Mouse (Mus musculus) MEL (cell line): ENCODE measurements around the gene Tsga13. TPM values are rescaled to one million over a fixed set of nuclear protein-coding genes. Genes with fewer than 3 reads are reported as not detected.

Experiments
- DNase-seq: peaks from one replicate; pipeline ENCODE4 v3.0.0; 2011; ENCODE audit warnings: low read depth, low spot score
- H3K27ac ChIP-seq: 2 replicates; pipeline ENCODE4 v1.5.1; 2012; ENCODE audit warnings: low read depth, mild to moderate bottlenecking, control low read depth, low read length, moderate library complexity; ENCODE audit not compliant: control insufficient read depth
- H3K27me3 ChIP-seq, 2 experiments: fragments of 150-350 bp in 1 of 2; sonication (generic) in 1 of 2; 2 replicates each; pipeline ENCODE4 v1.6.1; 2012; ENCODE audit warnings: low read length in 2 of 2, mild to moderate bottlenecking in 2 of 2, improper control_type of control experiment in 1 of 2, moderate library complexity in 1 of 2; ENCODE audit not compliant: insufficient read depth in 2 of 2, control insufficient read depth in 1 of 2
- H3K36me3 ChIP-seq, 2 experiments: 2 replicates each; pipeline ENCODE4 v1.6.1; 2012 to 2014; ENCODE audit warnings: low read length in 2 of 2, improper control_type of control experiment in 1 of 2, inconsistent platforms in 1 of 2, mild to moderate bottlenecking in 1 of 2; ENCODE audit not compliant: insufficient read depth in 2 of 2, control insufficient read depth in 1 of 2
- H3K4me1 ChIP-seq, 2 experiments: fragments of 150-350 bp in 1 of 2; sonication (generic) in 1 of 2; 2 replicates each; pipeline ENCODE4 v1.6.1; 2012; ENCODE audit warnings: low read length in 2 of 2, improper control_type of control experiment in 1 of 2, mild to moderate bottlenecking in 1 of 2; ENCODE audit not compliant: insufficient read depth in 2 of 2, control insufficient read depth in 1 of 2
- H3K4me3 ChIP-seq, 2 experiments: fragments of 150-350 bp in 1 of 2; sonication (generic) in 1 of 2; 2 replicates each; pipeline ENCODE4 v1.5.1; 2012; ENCODE audit warnings: low read depth in 2 of 2, low read length in 2 of 2, mild to moderate bottlenecking in 2 of 2, moderate library complexity in 2 of 2, control low read depth in 1 of 2, improper control_type of control experiment in 1 of 2; ENCODE audit not compliant: control insufficient read depth in 1 of 2, insufficient read depth in 1 of 2
- H3K79me2 ChIP-seq: 2 replicates; pipeline ENCODE4 v1.6.1; 2012; ENCODE audit warnings: mild to moderate bottlenecking, low read length, moderate library complexity; ENCODE audit not compliant: control insufficient read depth, poor library complexity, insufficient read depth
- H3K9ac ChIP-seq: 2 replicates; pipeline ENCODE4 v1.6.1; 2012; ENCODE audit warnings: low read depth, mild to moderate bottlenecking, control low read depth, low read length, moderate library complexity; ENCODE audit not compliant: control insufficient read depth, poor library complexity, severe bottlenecking
- H3K9me3 ChIP-seq: fragments of 150-350 bp; sonication (generic); replicated peaks from 2 replicates; pipeline ENCODE4 v1.6.1; 2012; ENCODE audit warnings: mild to moderate bottlenecking, low read length, improper control_type of control experiment, moderate library complexity; ENCODE audit not compliant: insufficient read depth
- BHLHE40 ChIP-seq: IDR thresholded peaks from 2 replicates; pipeline ENCODE4 v1.6.1; 2012; ENCODE audit warnings: low read depth, mild to moderate bottlenecking, inconsistent platforms, low read length, improper control_type of control experiment, borderline replicate concordance
- CHD1 ChIP-seq: IDR thresholded peaks from 2 replicates; pipeline ENCODE4 v1.6.1; 2012; ENCODE audit warnings: low read depth, mild to moderate bottlenecking, inconsistent platforms, low read length, improper control_type of control experiment
- CHD2 ChIP-seq: IDR thresholded peaks from 2 replicates; pipeline ENCODE4 v1.6.1; 2011; ENCODE audit warnings: low read length, improper control_type of control experiment
- CTCF ChIP-seq, 3 experiments: IDR thresholded peaks in 2 of 3; conservative IDR thresholded peaks in 1 of 3; 2 replicates each; pipeline ENCODE4 v1.5.1; 2011 to 2012; ENCODE audit warnings: low read length in 3 of 3, low read depth in 2 of 3, mild to moderate bottlenecking in 2 of 3, improper control_type of control experiment in 1 of 3, inconsistent platforms in 1 of 3, mixed read lengths in 1 of 3, moderate library complexity in 1 of 3; ENCODE audit not compliant: control insufficient read depth in 1 of 3, insufficient read depth in 1 of 3, poor library complexity in 1 of 3, severe bottlenecking in 1 of 3
- ELF1 ChIP-seq: IDR thresholded peaks from 2 replicates; pipeline ENCODE4 v1.6.1; 2014; ENCODE audit warnings: low read depth, mild to moderate bottlenecking, inconsistent platforms, low read length, improper control_type of control experiment, moderate library complexity
- EP300 ChIP-seq, 2 experiments: IDR thresholded peaks; 2 replicates each; pipeline ENCODE4 v1.6.1; 2011; ENCODE audit warnings: improper control_type of control experiment in 2 of 2, low read length in 2 of 2, low read depth in 1 of 2, mild to moderate bottlenecking in 1 of 2
- ETS1 ChIP-seq: IDR thresholded peaks from 2 replicates; pipeline ENCODE4 v1.6.1; 2012; ENCODE audit warnings: low read depth, mild to moderate bottlenecking, inconsistent platforms, low read length, improper control_type of control experiment, moderate library complexity
- GATA1 ChIP-seq: IDR thresholded peaks from 2 replicates; pipeline ENCODE4 v1.6.1; 2011; ENCODE audit warnings: low read depth, low read length, improper control_type of control experiment
- HCFC1 ChIP-seq: IDR thresholded peaks from 2 replicates; pipeline ENCODE4 v1.6.1; 2012; ENCODE audit warnings: low read depth, mild to moderate bottlenecking, inconsistent platforms, low read length, improper control_type of control experiment, moderate library complexity
- JUND ChIP-seq: IDR thresholded peaks from 2 replicates; pipeline ENCODE4 v1.6.1; 2011; ENCODE audit warnings: low read depth, mild to moderate bottlenecking, improper control_type of control experiment, low read length
- MAX ChIP-seq: IDR thresholded peaks from 2 replicates; pipeline ENCODE4 v1.6.1; 2011; ENCODE audit warnings: low read length, improper control_type of control experiment
- MEF2A ChIP-seq: IDR thresholded peaks from 2 replicates; pipeline ENCODE4 v1.6.1; 2014; ENCODE audit warnings: low read depth, mild to moderate bottlenecking, inconsistent platforms, low read length, improper control_type of control experiment; ENCODE audit not compliant: poor library complexity, insufficient replicate concordance, severe bottlenecking; ENCODE audit errors: extremely low read depth
- MXI1 ChIP-seq: IDR thresholded peaks from 2 replicates; pipeline ENCODE4 v1.6.1; 2011; ENCODE audit warnings: mild to moderate bottlenecking, low read depth, low read length, improper control_type of control experiment
- MYB ChIP-seq: IDR thresholded peaks from 2 replicates; pipeline ENCODE4 v1.6.1; 2011; ENCODE audit warnings: mild to moderate bottlenecking, low read depth, low read length, improper control_type of control experiment
- NELFE ChIP-seq: IDR thresholded peaks from 2 replicates; pipeline ENCODE4 v1.6.1; 2011; ENCODE audit warnings: low read depth, low read length, improper control_type of control experiment
- NRF1 ChIP-seq: IDR thresholded peaks from 2 replicates; pipeline ENCODE4 v1.6.1; 2014; ENCODE audit warnings: low read depth, mild to moderate bottlenecking, inconsistent platforms, low read length, improper control_type of control experiment, moderate library complexity; ENCODE audit not compliant: poor library complexity, insufficient read depth, severe bottlenecking
- SIN3A ChIP-seq: IDR thresholded peaks from 2 replicates; pipeline ENCODE4 v1.6.1; 2012; ENCODE audit warnings: low read length, improper control_type of control experiment, inconsistent platforms
- TBP ChIP-seq: IDR thresholded peaks from 2 replicates; pipeline ENCODE4 v1.8.0; 2011; ENCODE audit warnings: low read depth, low read length, improper control_type of control experiment
- UBTF ChIP-seq: IDR thresholded peaks from 2 replicates; pipeline ENCODE4 v1.6.1; 2012; ENCODE audit warnings: low read depth, mild to moderate bottlenecking, inconsistent platforms, low read length, improper control_type of control experiment, moderate library complexity, borderline replicate concordance; ENCODE audit not compliant: insufficient read depth
- USF2 ChIP-seq, 2 experiments: IDR thresholded peaks; 2 replicates each; pipeline ENCODE4 v1.6.1; 2011 to 2012; ENCODE audit warnings: improper control_type of control experiment in 2 of 2, low read length in 2 of 2, borderline replicate concordance in 1 of 2, inconsistent platforms in 1 of 2, low read depth in 1 of 2, mild to moderate bottlenecking in 1 of 2; ENCODE audit not compliant: insufficient read depth in 1 of 2
- ZC3H11A ChIP-seq: IDR thresholded peaks from 2 replicates; pipeline ENCODE4 v1.6.1; 2012; ENCODE audit warnings: low read depth, mild to moderate bottlenecking, inconsistent platforms, low read length, improper control_type of control experiment
- polyA plus RNA-seq, 2 experiments: library from polyadenylated mRNA; stranded (reverse) in 1 of 2; unstranded in 1 of 2; fragments of >175 nt in 1 of 2; fragments of >200 nt in 1 of 2; gene quantifications; 2 replicates each; pipeline versions ENCODE4 v1.2.1 to v1.2.4; 2012; ENCODE audit warnings: low replicate concordance in 2 of 2, low read depth in 1 of 2; ENCODE audit not compliant: insufficient read length in 2 of 2, insufficient read depth in 1 of 2, missing spikeins in 1 of 2
- total RNA-seq: library from RNA; depleted of rRNA; stranded (reverse); fragments of 300-350 nt; gene quantifications from 2 replicates; pipeline ENCODE4 v1.2.3, GENCODE M21; 2012

Gene Tsga13
- total and polyA plus RNA-seq, 3 experiments, result not detected

GRCm38 (mm10) chr6:30957784-30958735 is 42.7 kb upstream of the Tsga13 start:
- Histone ChIP-seq H3K9ac (no peak overlapping the region), H3K27me3 (peaks cover 2 to 14% of the 10 kb centered on the region in 2 experiments), H3K4me3 (no peak overlapping the region), H3K9me3 (no peaks in the 10 kb centered on the region), H3K79me2 (no peaks in the 10 kb centered on the region), H3K4me1 (no peaks in the 10 kb centered on the region), H3K36me3 (no peaks in the 10 kb centered on the region), H3K27ac (no peak overlapping the region)
- TF ChIP-seq USF2 (IDR thresholded peaks at IDR 0.05; ENCODE audit: borderline replicate concordance in 1 of 2, insufficient read depth in 1 of 2, low read depth in 1 of 2, low read length in 2 of 2) (no peak), CHD1 (no peak), UBTF (no peak), HCFC1 (no peak), NRF1 (no peak), EP300 (IDR thresholded peaks at IDR 0.05; ENCODE audit: low read depth in 1 of 2, low read length in 2 of 2) (no peak), CHD2 (no peak), GATA1 (no peak), ETS1 (no peak), MAX (no peak), BHLHE40 (no peak), ELF1 (no peak), MEF2A (no peak), MYB (no peak), NELFE (no peak), JUND (no peak)
- DNase-seq, result no peak

- Histone ChIP-seq H3K36me3 (no peaks in the 10 kb centered on the region), H3K4me3 (no peak overlapping the region), H3K27me3 (peaks cover 1 to 2% of the 10 kb centered on the region in 2 experiments), H3K9ac (no peak overlapping the region), H3K27ac (no peak overlapping the region), H3K4me1 (no peaks in the 10 kb centered on the region), H3K9me3 (no peaks in the 10 kb centered on the region), H3K79me2 (no peaks in the 10 kb centered on the region)
- TF ChIP-seq ELF1 (no peak), BHLHE40 (no peak), EP300 (IDR thresholded peaks at IDR 0.05; ENCODE audit: low read depth in 1 of 2, low read length in 2 of 2) (no peak), MXI1 (no peak), SIN3A (no peak), ZC3H11A (no peak), CTCF (IDR thresholded peaks at IDR 0.05 in 2 of 3, conservative IDR thresholded peaks at IDR 0.05 in 1 of 3; ENCODE audit: control insufficient read depth in 1 of 3, insufficient read depth in 1 of 3, low read depth in 2 of 3, low read length in 3 of 3, poor library complexity in 1 of 3, severe bottlenecking in 1 of 3) (no peak), UBTF (no peak), TBP (no peak), GATA1 (no peak)
- DNase-seq, result no peak
Measured at GRCm38 (mm10) chr6:30939264-30939663, 23.9 kb upstream of the Tsga13 start.
